Mouse (Mus musculus) kidney, adult 2 months (tissue): ENCODE data around the gene Rad51b. TPM values are rescaled to one million over a fixed set of nuclear protein-coding genes. Genes with fewer than 3 reads are reported as not detected.

Source experiments
- DNase-seq: peaks from one replicate; pipeline ENCODE4 v3.0.0; 2021
- H3K27ac ChIP-seq: fragments of 200-500 bp; 2 replicates; pipeline ENCODE4 v1.5.1; 2012; ENCODE audit warnings: low read depth, low read length, control low read depth, inconsistent platforms; ENCODE audit not compliant: insufficient read depth
- H3K27me3 ChIP-seq: fragments of 200-500 bp; replicated peaks from 2 replicates; pipeline ENCODE4 v1.6.1; 2012; ENCODE audit warnings: mild to moderate bottlenecking, moderate library complexity, low read length, inconsistent platforms; ENCODE audit not compliant: control insufficient read depth, insufficient read depth
- H3K36me3 ChIP-seq: fragments of 200-500 bp; 2 replicates; pipeline ENCODE4 v1.6.1; 2012; ENCODE audit warnings: mild to moderate bottlenecking, moderate library complexity, low read length, inconsistent platforms; ENCODE audit not compliant: control insufficient read depth, insufficient read depth
- H3K4me1 ChIP-seq: fragments of 200-500 bp; 2 replicates; pipeline ENCODE4 v1.6.1; 2011; ENCODE audit warnings: low read length; ENCODE audit not compliant: control insufficient read depth, insufficient read depth
- H3K4me3 ChIP-seq: fragments of 200-500 bp; 2 replicates; pipeline ENCODE4 v1.5.1; 2011; ENCODE audit warnings: mild to moderate bottlenecking, low read depth, low read length, control low read depth; ENCODE audit not compliant: insufficient read depth
- CTCF ChIP-seq: fragments of 200-500 bp; conservative IDR thresholded peaks from 2 replicates; pipeline ENCODE4 v1.5.1; 2011; ENCODE audit warnings: low read depth, mild to moderate bottlenecking, control low read depth, low read length, moderate library complexity, mixed read lengths; ENCODE audit not compliant: insufficient read depth, insufficient read length
- POLR2A ChIP-seq: fragments of 200-500 bp; IDR thresholded peaks from one replicate; pipeline ENCODE4 v1.6.1; 2011; ENCODE audit warnings: low read depth, low read length, control low read depth
- WGBS: fragments of 180-500 bp; shearing (Covaris S2); methylation state at CpG from one replicate; pipeline ENCODE4 v1.1.7; 2018; 5-methylcytosine and 5-hydroxymethylcytosine counted together
- polyA plus RNA-seq: library from polyadenylated mRNA; depleted of rRNA; stranded (reverse); fragments of >200 nt; gene quantifications from 2 replicates; pipeline ENCODE4 v1.2.3, GENCODE M21; 2012

Rad51b gene
- polyA plus RNA-seq, 1 experiment, result 0.14 TPM

DNA sequence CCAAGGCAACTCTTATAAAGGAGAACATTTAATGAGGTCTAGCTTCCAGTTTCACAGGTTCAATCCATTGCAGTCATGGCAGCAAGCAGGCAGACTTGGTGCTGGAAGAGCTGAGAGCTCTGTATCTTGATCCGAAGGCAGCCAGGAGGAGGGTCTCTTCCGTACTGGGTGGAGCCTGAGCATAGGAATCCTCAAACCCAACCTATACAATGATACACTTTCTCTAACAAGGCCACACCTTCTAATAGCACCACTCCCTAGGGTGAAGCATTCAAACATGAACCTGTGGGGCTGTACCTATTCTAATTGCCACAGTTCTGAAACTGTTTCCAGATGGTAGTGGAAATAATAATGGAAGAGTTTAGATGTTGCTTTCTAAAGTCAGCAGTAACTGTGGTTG is 33.5 kb downstream of the Rad51b start:
- WGBS, result 89% methylated on average over 2 of the region's 2 CpGs
- TF ChIP-seq CTCF, result no peak
- no peak for TF ChIP-seq POLR2A
- no peak for DNase-seq
- H3K36me3 ChIP-seq, result no peaks in the 10 kb centered on the region
- H3K4me3 ChIP-seq, result no peak overlapping the region
- H3K27ac ChIP-seq, result no peak overlapping the region
- no peaks in the 10 kb centered on the region for H3K4me1 ChIP-seq
- no peaks in the 10 kb centered on the region; the same call in 1 of the 2 replicates for H3K27me3 ChIP-seq

DNA sequence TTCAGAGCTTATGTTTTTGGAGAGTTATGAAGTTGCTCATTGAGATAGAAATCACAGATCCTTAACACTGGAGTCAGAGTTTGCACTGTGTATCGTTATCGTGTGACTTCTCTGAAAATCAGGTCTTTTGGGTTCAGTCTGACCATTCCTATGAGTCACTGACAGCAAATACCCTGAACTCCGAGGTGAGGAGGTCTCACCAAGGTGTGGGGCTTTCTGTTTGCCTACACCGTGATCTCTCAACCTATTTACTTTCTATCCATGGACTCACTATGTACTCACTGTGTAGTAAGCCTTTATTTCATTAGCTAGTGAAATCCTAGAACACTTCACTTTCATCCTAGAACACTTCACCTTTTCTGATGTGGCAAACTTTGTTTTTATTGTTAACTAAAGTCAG is 34.6 kb downstream of the Rad51b start:
- H3K4me3 ChIP-seq, result no peak overlapping the region
- TF ChIP-seq CTCF, result no peak
- no peak for TF ChIP-seq POLR2A
- no peaks in the 10 kb centered on the region; the same call in 1 of the 2 replicates for H3K27me3 ChIP-seq
- WGBS, result 89% methylated on average over 4 of the region's 4 CpGs
- DNase-seq, result no peak
- no peaks in the 10 kb centered on the region for H3K36me3 ChIP-seq
- no peak overlapping the region for H3K27ac ChIP-seq
- no peaks in the 10 kb centered on the region for H3K4me1 ChIP-seq

DNA sequence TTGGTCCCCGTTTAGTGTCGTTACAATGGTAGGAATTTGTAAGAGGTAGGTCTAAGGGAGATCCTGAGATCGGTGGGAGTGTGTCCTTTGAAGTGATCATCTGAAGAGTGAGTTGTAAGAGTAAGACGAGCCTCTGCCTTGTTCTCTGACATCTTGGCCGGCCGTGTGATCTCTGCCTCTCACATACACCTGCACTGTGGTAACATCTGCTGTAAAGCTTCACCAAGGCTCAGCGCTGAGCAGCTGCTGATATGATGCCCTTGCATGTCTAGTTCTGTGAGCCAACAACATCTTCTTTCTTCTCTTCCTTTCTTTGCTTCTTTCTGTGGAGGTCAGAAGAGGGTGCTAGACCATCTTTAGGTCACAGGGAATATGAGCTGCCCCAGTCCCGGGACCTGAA is 41.7 kb downstream of the Rad51b start:
- peaks cover 2% of the 10 kb centered on the region; the same call in 1 of the 2 replicates for H3K4me1 ChIP-seq
- no peak for TF ChIP-seq POLR2A
- TF ChIP-seq CTCF, result no peak
- no peak overlapping the region for H3K4me3 ChIP-seq
- H3K27me3 ChIP-seq, result no peaks in the 10 kb centered on the region
- 82% methylated on average over 8 of the region's 8 CpGs for WGBS
- no peak overlapping the region for H3K27ac ChIP-seq
- H3K36me3 ChIP-seq, result no peaks in the 10 kb centered on the region
- DNase-seq, result no peak

DNA sequence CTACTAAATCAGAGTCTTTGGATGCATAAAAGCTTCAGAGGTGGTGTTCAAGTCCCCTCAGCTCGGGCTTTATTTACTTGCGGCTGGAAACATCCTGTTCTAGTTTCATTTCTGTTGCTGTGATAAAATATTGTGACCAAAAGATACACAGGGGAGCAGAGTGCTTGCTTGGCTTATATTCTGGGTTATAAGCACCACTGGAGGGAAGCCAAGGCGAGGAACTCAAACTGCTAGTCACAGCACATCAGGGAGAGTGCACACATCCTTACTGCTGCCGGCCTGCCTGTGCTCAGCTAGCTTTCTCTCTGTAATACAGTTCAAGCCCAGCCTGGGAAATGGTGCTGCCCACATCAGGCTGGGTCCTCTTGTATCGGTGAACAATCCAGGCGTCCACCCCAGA is 43.4 kb downstream of the Rad51b start:
- H3K4me3 ChIP-seq, result no peak overlapping the region
- H3K27ac ChIP-seq, result no peak overlapping the region
- no peaks in the 10 kb centered on the region for H3K27me3 ChIP-seq
- TF ChIP-seq CTCF (no peak), POLR2A (no peak)
- H3K4me1 ChIP-seq, result peaks cover 2% of the 10 kb centered on the region; the same call in 1 of the 2 replicates
- H3K36me3 ChIP-seq, result no peaks in the 10 kb centered on the region
- peak; percentile 38 for DNase-seq
- 69% methylated on average over 6 of the region's 6 CpGs for WGBS

DNA sequence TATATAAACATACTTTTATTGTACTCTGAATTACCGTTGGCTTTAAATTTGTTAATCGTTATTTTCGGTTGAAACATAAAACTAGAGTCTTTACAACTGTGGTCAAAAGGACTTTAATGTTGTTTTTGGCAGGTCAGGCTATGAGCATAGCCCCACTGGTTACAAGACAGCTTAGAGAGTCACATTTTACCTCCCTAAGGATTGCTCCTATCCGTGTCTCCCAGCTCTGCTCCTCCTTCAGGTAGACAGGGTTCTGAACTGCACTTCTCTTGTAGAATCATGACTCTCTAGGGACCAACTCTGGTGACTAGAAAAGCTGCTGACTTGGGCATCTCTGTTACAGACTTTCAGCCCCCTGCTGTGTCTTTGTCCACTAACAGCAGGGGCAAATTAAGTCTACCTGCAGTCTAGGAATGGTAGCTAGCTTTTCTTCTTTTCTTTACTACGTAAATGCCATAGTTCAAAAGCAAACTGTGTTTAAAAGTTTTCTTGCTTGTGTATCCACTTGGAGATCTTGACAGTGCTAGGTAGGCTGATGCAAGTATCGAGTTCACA is 44.3 kb downstream of the Rad51b start:
- 45% methylated on average over 6 of the region's 6 CpGs for WGBS
- Histone ChIP-seq H3K4me1 (peaks cover 2% of the 10 kb centered on the region; the same call in 1 of the 2 replicates), H3K27ac (no peak overlapping the region), H3K27me3 (no peaks in the 10 kb centered on the region), H3K36me3 (no peaks in the 10 kb centered on the region), H3K4me3 (no peak overlapping the region)
- DNase-seq, result no peak
- TF ChIP-seq CTCF (no peak), POLR2A (no peak)

DNA sequence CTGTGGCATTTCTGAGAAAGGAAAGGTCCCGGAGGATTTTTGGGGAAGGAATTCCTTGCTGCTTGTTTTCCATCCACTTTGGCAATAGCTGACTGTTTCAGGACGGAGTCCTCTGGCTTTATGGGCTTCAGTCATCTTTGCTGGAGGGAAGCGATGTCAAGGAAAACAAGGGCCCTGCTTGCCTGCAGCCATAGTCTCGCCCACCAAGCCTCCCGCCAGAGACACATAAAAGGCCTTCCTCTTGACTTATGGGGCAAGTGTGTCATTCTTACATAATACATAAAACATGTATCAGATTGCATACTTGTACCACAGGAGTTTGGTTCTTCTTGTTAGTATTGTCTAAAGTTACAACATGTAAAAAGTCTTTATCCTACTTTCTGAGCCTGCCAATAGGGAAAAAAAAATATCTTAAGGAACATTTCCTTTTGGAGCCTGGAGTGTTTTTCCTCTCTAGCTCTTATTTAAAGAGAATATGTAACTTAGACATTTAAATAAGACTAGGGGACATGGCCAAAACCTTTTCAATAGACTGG is 49.2 kb downstream of the Rad51b start:
- peaks cover 2% of the 10 kb centered on the region; the same call in 1 of the 2 replicates for H3K4me1 ChIP-seq
- WGBS, result 80% methylated on average over 5 of the region's 5 CpGs
- TF ChIP-seq CTCF (no peak), POLR2A (no peak)
- no peak overlapping the region for H3K4me3 ChIP-seq
- no peak for DNase-seq
- no peak overlapping the region for H3K27ac ChIP-seq
- no peaks in the 10 kb centered on the region for H3K36me3 ChIP-seq
- no peaks in the 10 kb centered on the region for H3K27me3 ChIP-seq

DNA sequence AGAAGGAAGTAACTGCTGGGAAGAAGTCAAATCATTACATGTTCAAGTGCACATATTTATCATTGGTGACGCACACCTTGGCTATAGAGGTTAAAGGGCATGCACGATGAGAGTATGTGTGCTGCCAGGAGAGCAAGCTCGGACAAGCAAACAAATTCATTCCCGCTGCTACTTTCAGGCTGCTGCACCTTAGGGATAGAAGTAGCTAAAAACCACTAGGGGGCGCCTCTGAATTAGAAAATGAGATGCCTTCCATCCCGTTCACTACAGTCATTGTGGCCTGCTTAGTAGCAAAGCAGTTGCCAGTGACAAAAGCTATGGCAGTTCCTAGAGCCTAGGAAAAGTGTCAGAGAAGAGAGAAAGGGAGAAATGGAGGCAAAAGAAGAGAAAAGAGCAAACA is 50.6 kb downstream of the Rad51b start:
- DNase-seq, result peak; percentile 85
- no peaks in the 10 kb centered on the region for H3K27me3 ChIP-seq
- no peak overlapping the region for H3K27ac ChIP-seq
- H3K4me3 ChIP-seq, result no peak overlapping the region
- H3K36me3 ChIP-seq, result no peaks in the 10 kb centered on the region
- H3K4me1 ChIP-seq, result peaks cover 4% of the 10 kb centered on the region
- no peak for TF ChIP-seq POLR2A
- peak; percentile 59 for TF ChIP-seq CTCF
- WGBS, result 4% methylated on average over 6 of the region's 6 CpGs

DNA sequence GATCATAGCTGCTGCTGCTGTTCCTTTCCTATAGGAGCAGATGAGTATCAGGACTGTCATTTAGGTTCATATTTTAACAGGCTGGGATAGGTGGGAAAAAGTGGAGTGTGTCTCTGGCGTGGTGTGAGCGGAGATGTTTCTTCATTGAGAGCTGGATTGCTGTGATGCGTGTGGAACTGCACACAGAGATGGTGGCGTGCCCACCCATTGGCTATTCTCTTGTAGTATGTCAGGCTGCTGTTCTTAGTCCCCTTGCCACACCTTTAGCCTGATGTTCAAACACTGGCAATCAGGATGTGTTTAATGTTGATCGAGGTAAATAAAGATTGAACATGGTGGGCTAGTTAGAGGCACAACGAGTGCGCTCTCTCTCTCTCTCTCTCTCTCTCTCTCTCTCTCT is 54.4 kb downstream of the Rad51b start:
- WGBS, result 87% methylated on average over 7 of the region's 7 CpGs
- DNase-seq, result no peak
- no peak overlapping the region for H3K27ac ChIP-seq
- peaks cover 21% of the 10 kb centered on the region for H3K4me1 ChIP-seq
- no peaks in the 10 kb centered on the region for H3K27me3 ChIP-seq
- no peaks in the 10 kb centered on the region for H3K36me3 ChIP-seq
- TF ChIP-seq CTCF, result no peak
- no peak for TF ChIP-seq POLR2A
- H3K4me3 ChIP-seq, result no peak overlapping the region
